Mouse (Mus musculus): ENCODE measurements around the gene Mcl1. TPM values are rescaled to one million over a fixed set of nuclear protein-coding genes. Genes with fewer than 3 reads are reported as not detected.

Gene Mcl1
- polyA plus RNA-seq, 1 experiment from 2014 or later: 52.4 TPM

DNA sequence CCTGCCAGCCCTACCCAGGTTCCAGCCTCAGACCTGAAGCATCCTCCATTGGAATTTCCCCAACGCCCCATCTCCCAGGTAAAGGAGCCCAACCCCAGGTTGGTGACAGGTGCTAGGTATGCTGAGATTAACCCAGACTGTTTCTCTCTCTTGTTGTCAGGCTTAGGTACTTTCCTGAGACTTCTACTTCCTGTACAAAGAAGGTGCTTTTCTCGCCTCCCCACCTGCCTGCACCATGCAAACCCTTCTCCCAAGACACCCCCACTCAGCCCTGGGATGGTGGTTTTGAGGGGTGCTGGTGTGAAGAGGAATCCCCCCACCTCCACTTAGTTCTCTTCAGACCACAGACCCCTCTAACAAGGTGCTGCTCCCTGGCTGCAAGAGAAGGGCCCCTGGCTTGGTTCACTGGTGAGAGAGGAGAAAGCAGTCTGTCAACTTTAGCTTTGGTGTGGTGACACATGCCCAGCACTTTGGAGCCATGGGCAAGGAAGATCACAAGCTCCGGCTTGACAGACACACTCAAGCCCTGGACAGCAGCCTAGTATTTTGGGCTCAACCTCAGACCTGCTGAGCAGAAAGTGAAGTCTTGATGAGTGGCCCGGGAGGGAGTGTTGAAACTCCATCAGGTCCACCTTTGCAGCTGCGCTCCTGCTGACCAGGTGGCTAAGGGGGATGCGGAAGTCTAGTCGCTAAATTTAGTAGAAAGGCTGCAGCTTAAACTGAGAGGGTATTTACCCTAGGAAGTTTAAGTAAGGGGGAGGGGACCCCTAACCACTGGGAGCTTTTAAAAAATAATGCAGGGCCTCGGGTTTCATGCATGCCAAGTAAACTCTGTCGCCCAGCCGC is 14.5 kb downstream of the Mcl1 start:
- no peak; the same call in 1 of the 2 replicates for TF ChIP-seq CTCF (IDR thresholded peaks at IDR 0.05; ENCODE audit: low read depth)
- Histone ChIP-seq H3K4me1 (replicated peaks; ENCODE audit: control insufficient read depth, insufficient read depth, low read length) (peaks cover 29% of the 10 kb centered on the region), H3K36me3 (ENCODE audit: control insufficient read depth, insufficient read depth) (0 out of 2 replicates have a peak, but pooled peaks cover 10% of the 10 kb centered on the region), H3K9ac (ENCODE audit: low read depth, low read length) (peak overlapping the region; percentile 40; the same call in 1 of the 2 replicates), H3K27ac (ENCODE audit: low read depth, low read length) (peak overlapping the region; percentile 96), H3K9me3 (ENCODE audit: control insufficient read depth) (no peaks in the 10 kb centered on the region), H3K4me3 (ENCODE audit: low read depth, low read length) (no peak overlapping the region), H3K4me2 (replicated peaks; ENCODE audit: low read depth) (peak overlapping the region; percentile 59), H3K27me3 (replicated peaks; ENCODE audit: control insufficient read depth, insufficient read depth, low read length) (no peaks in the 10 kb centered on the region)
- 42% methylated on average over 10 of the region's 10 CpGs for WGBS
- ATAC-seq: no peak

DNA sequence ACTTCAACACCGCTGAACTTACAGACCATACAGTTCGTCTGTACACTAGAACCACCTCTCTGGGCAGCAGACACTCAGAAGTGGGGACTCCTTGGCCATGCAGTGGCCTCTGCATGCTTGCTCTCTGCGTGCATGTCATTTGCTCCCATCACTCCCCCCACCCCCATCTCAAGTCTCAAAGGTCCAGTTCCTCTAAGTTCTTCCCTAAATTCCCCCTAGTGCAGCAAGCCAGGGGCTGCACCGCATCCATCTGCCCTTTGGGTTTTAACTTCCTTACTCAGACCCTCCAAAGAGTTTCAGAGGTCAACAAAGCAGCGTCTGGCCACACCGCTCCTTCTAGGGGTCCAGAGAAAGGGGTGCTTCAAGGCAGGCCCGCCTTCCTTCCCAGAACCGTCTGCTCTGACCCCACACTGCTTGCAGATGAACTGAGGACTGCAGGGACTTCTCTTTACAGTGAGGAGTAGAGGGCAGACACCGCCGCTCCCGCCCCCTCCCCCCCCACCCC is 15.2 kb downstream of the Mcl1 start:
- Histone ChIP-seq H3K9me3 (ENCODE audit: control insufficient read depth) (no peaks in the 10 kb centered on the region), H3K4me3 (ENCODE audit: low read depth, low read length) (no peak overlapping the region), H3K36me3 (ENCODE audit: control insufficient read depth, insufficient read depth) (0 out of 2 replicates have a peak, but pooled peaks cover 10% of the 10 kb centered on the region), H3K4me1 (replicated peaks; ENCODE audit: control insufficient read depth, insufficient read depth, low read length) (peaks cover 29% of the 10 kb centered on the region), H3K27me3 (replicated peaks; ENCODE audit: control insufficient read depth, insufficient read depth, low read length) (no peaks in the 10 kb centered on the region), H3K4me2 (replicated peaks; ENCODE audit: low read depth) (peak overlapping the region; percentile 59), H3K9ac (ENCODE audit: low read depth, low read length) (peak overlapping the region; percentile 40; the same call in 1 of the 2 replicates), H3K27ac (ENCODE audit: low read depth, low read length) (peak overlapping the region; percentile 96)
- TF ChIP-seq CTCF (IDR thresholded peaks at IDR 0.05; ENCODE audit: low read depth): no peak
- ATAC-seq: no peak
- WGBS: 16% methylated on average over 11 of the region's 11 CpGs

GRCm38 (mm10) chr3:95674236-95674635 is 15.6 kb downstream of the Mcl1 start:
- Histone ChIP-seq H3K27me3 (replicated peaks; ENCODE audit: control insufficient read depth, insufficient read depth, low read length) (no peaks in the 10 kb centered on the region), H3K27ac (ENCODE audit: low read depth, low read length) (peak overlapping the region; percentile 96), H3K9me3 (ENCODE audit: control insufficient read depth) (no peaks in the 10 kb centered on the region), H3K4me1 (replicated peaks; ENCODE audit: control insufficient read depth, insufficient read depth, low read length) (peaks cover 29% of the 10 kb centered on the region), H3K4me2 (replicated peaks; ENCODE audit: low read depth) (peak overlapping the region; percentile 59), H3K9ac (ENCODE audit: low read depth, low read length) (peak overlapping the region; percentile 40; the same call in 1 of the 2 replicates), H3K4me3 (ENCODE audit: low read depth, low read length) (no peak overlapping the region), H3K36me3 (ENCODE audit: control insufficient read depth, insufficient read depth) (0 out of 2 replicates have a peak, but pooled peaks cover 10% of the 10 kb centered on the region)
- peak; percentile 81 for ATAC-seq
- no peak for TF ChIP-seq CTCF (IDR thresholded peaks at IDR 0.05; ENCODE audit: low read depth)
- 3% methylated on average over 2 of the region's 2 CpGs for WGBS

DNA sequence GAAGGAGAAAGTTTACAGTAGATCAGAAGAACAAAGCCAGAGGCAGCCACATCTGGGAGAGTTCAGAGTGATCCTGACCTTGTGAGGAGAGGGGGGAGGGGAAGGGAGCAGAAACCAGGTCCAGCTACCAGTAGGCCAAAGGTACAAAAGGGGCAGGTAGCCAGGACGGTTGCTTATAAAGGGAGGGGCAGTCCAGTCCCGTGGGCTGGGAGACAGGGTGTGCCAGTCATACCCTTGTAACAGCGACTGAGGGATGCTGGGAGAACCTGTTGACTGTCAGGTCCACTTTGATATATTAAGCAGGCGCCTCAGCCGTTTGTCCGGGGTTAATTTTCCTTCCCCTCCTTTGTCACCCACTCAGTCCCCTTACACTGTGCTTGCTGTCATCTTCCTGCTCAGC is 16.2 kb downstream of the Mcl1 start:
- Histone ChIP-seq H3K9me3 (ENCODE audit: control insufficient read depth) (no peaks in the 10 kb centered on the region), H3K9ac (ENCODE audit: low read depth, low read length) (peak overlapping the region; percentile 12; the same call in 1 of the 2 replicates), H3K27ac (ENCODE audit: low read depth, low read length) (peak overlapping the region; percentile 96), H3K36me3 (ENCODE audit: control insufficient read depth, insufficient read depth) (0 out of 2 replicates have a peak, but pooled peaks cover 10% of the 10 kb centered on the region), H3K27me3 (replicated peaks; ENCODE audit: control insufficient read depth, insufficient read depth, low read length) (no peaks in the 10 kb centered on the region), H3K4me1 (replicated peaks; ENCODE audit: control insufficient read depth, insufficient read depth, low read length) (peaks cover 29% of the 10 kb centered on the region), H3K4me2 (replicated peaks; ENCODE audit: low read depth) (peak overlapping the region; percentile 59; the same call in 1 of the 2 replicates), H3K4me3 (ENCODE audit: low read depth, low read length) (no peak overlapping the region)
- 1% methylated on average over 6 of the region's 6 CpGs for WGBS
- no peak for TF ChIP-seq CTCF (IDR thresholded peaks at IDR 0.05; ENCODE audit: low read depth)
- peak; percentile 78 for ATAC-seq

DNA sequence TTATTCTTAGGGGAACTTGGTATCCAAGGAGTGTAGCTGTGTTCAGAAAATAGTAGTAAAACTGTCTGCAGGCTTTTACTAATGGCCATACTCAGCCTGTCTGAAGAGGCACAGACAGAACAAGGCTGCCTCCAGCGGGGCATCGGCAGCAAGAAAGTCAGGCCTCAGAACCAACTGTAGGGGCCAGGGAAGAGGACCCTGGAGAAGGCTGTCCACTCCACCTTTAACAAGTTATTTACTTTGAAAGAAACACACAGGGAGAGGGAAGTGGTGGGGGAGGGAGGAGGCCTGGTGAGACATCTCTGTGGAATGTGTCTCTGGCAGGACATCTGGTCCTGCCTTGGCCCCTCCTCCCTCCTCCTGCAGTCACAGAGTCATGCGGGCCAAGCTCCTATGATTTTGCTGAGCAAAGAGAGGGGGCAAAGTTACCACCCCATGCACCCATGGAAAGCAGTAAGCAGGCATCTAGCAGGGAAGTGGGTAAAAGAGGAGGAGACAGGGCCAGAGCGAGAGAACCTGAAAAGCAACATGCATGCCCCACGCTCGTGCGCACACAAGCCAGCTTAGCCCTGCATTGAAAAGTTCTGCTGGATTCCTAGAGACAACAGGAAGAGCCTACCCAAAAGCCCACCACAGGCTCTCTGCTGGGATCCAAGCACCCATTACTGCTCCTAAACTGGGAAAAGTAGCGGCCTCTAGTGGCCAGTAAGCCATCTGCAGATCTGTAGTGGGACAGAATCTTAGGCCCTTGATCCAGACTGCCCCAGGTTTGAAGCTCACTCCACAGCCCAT is 16.9 kb downstream of the Mcl1 start:
- ATAC-seq: peak; percentile 50
- no peak overlapping the region for H3K9ac ChIP-seq (ENCODE audit: low read depth, low read length)
- 17% methylated on average over 8 of the region's 8 CpGs for WGBS
- peak overlapping the region; percentile 96 for H3K27ac ChIP-seq (ENCODE audit: low read depth, low read length)
- no peak overlapping the region for H3K4me3 ChIP-seq (ENCODE audit: low read depth, low read length)
- no peaks in the 10 kb centered on the region for H3K9me3 ChIP-seq (ENCODE audit: control insufficient read depth)
- peaks cover 29% of the 10 kb centered on the region for H3K4me1 ChIP-seq (replicated peaks; ENCODE audit: control insufficient read depth, insufficient read depth, low read length)
- peak overlapping the region; percentile 38 for H3K4me2 ChIP-seq (replicated peaks; ENCODE audit: low read depth)
- H3K27me3 ChIP-seq (replicated peaks; ENCODE audit: control insufficient read depth, insufficient read depth, low read length): no peaks in the 10 kb centered on the region
- TF ChIP-seq CTCF (IDR thresholded peaks at IDR 0.05; ENCODE audit: low read depth): peak; percentile 91
- H3K36me3 ChIP-seq (ENCODE audit: control insufficient read depth, insufficient read depth): 0 out of 2 replicates have a peak, but pooled peaks cover 10% of the 10 kb centered on the region

Measured in intestine, postnatal 0 days (tissue).